Mouse (Mus musculus) heart, adult 2 months (tissue): ENCODE data around the gene Fam228a. TPM values are rescaled to one million over a fixed set of nuclear protein-coding genes. Genes with fewer than 3 reads are reported as not detected.
"Not testable (repeated sequence)": the region's sequence is repeated elsewhere in the genome, so short reads cannot be mapped to it uniquely, and the experiment has no call there.

Experiments
- DNase-seq, 2 experiments: peaks; one replicate each; pipeline ENCODE4 v3.0.0; 2021
- H3K27ac ChIP-seq: fragments of 200-600 bp; 2 replicates; pipeline ENCODE4 v1.8.1; 2022
- H3K27me3 ChIP-seq: fragments of 200-500 bp; 2 replicates; pipeline ENCODE4 v1.6.1; 2012; ENCODE audit warnings: mild to moderate bottlenecking, low read length, inconsistent platforms, mixed read lengths; ENCODE audit not compliant: control insufficient read depth, insufficient read depth
- H3K36me3 ChIP-seq: fragments of 200-500 bp; 2 replicates; pipeline ENCODE4 v1.6.1; 2012; ENCODE audit warnings: low read length, inconsistent platforms; ENCODE audit not compliant: control insufficient read depth, insufficient read depth
- H3K4me1 ChIP-seq: fragments of 200-500 bp; 2 replicates; pipeline ENCODE4 v1.6.1; 2011; ENCODE audit warnings: low read length; ENCODE audit not compliant: control insufficient read depth, insufficient read depth
- H3K4me3 ChIP-seq: fragments of 200-600 bp; 2 replicates; pipeline ENCODE4 v1.8.1; 2022
- H3K79me2 ChIP-seq: fragments of 200-500 bp; replicated peaks from 2 replicates; pipeline ENCODE4 v1.6.1; 2012; ENCODE audit warnings: mild to moderate bottlenecking, inconsistent platforms, low read length, moderate library complexity, mixed read lengths; ENCODE audit not compliant: control insufficient read depth, insufficient read depth
- H3K9ac ChIP-seq: fragments of 200-500 bp; 2 replicates; pipeline ENCODE4 v1.6.1; 2012; ENCODE audit warnings: low read depth, mild to moderate bottlenecking, control low read depth, inconsistent platforms, low read length, mixed read lengths
- CTCF ChIP-seq: fragments of 200-600 bp; IDR thresholded peaks from 2 replicates; pipeline ENCODE4 v1.8.1; 2022; ENCODE audit warnings: antibody characterized with exemption, mild to moderate bottlenecking, moderate library complexity
- EP300 ChIP-seq: fragments of 200-500 bp; IDR thresholded peaks from 2 replicates; pipeline ENCODE4 v1.6.1; 2011; ENCODE audit warnings: low read depth, low read length, control low read depth; ENCODE audit not compliant: insufficient read depth
- POLR2A ChIP-seq: fragments of 200-500 bp; IDR thresholded peaks from 2 replicates; pipeline ENCODE4 v1.6.1; 2011; ENCODE audit warnings: mild to moderate bottlenecking, low read depth, low read length, control low read depth; ENCODE audit not compliant: insufficient read depth
- WGBS: fragments of 180-500 bp; shearing (Covaris S2); methylation state at CpG from one replicate; pipeline ENCODE4 v1.1.7; 2018; 5-methylcytosine and 5-hydroxymethylcytosine counted together
- intact Hi-C: fragments of 180-260 bp; cut with DNase I; formaldehyde crosslinking; loops from one replicate; pipeline ENCODE4 v1.15.1; 2025
- polyA plus RNA-seq: library from polyadenylated mRNA; depleted of rRNA; stranded (reverse); fragments of >200 nt; gene quantifications from 2 replicates; pipeline ENCODE4 v1.2.3, GENCODE M21; 2012
- total RNA-seq, 2 experiments: library from RNA; stranded (reverse); gene quantifications; 2 replicates each; pipeline ENCODE4 v1.2.3; 2021

Gene Fam228a
- total and polyA plus RNA-seq, 3 experiments = 0.06 TPM; not detected in 2

- no peak overlapping the region for H3K9ac ChIP-seq
- no peak overlapping the region for H3K27ac ChIP-seq
- H3K4me3 ChIP-seq = no peak overlapping the region
- TF ChIP-seq CTCF = no peak
- TF ChIP-seq EP300 = no peak
- H3K27me3 ChIP-seq = no peaks in the 10 kb centered on the region
- no peak for DNase-seq
- H3K4me1 ChIP-seq = no peaks in the 10 kb centered on the region
- no peaks in the 10 kb centered on the region for H3K79me2 ChIP-seq
- intact Hi-C loops = no loop called here
- H3K36me3 ChIP-seq = no peaks in the 10 kb centered on the region
- WGBS = 87% methylated on average over 10 of the region's 10 CpGs
Measured at GRCm38 (mm10) chr12:4706901-4707300, 31.3 kb downstream of the Fam228a start.

DNA sequence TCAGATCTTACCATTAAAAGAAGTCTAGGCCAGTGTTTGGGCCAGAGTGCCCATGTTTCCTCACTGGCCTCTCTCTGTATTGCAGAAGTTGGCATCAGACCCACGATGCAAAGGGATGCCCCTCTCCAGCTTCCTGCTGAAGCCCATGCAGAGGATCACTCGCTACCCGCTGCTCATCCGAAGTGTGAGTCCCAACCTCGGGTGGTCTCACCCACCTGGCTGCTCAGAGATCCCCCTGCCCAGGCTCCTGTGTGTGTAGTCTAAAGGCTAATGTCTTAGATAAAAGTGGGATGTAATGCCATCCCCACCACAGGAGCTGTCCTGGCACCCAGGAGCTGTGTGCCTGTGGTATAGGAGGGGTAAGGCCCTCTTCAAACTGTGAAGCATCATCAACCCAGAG, 32.1 kb downstream of the Fam228a start:
- no peak for DNase-seq
- TF ChIP-seq CTCF (no peak), EP300 (no peak), POLR2A (no peak)
- Histone ChIP-seq H3K79me2 (no peaks in the 10 kb centered on the region), H3K36me3 (no peaks in the 10 kb centered on the region), H3K27ac (no peak overlapping the region), H3K27me3 (no peaks in the 10 kb centered on the region), H3K4me1 (no peaks in the 10 kb centered on the region), H3K9ac (no peak overlapping the region), H3K4me3 (no peak overlapping the region)
- WGBS = 91% methylated on average over 5 of the region's 5 CpGs
- intact Hi-C loops = no loop called here

DNA sequence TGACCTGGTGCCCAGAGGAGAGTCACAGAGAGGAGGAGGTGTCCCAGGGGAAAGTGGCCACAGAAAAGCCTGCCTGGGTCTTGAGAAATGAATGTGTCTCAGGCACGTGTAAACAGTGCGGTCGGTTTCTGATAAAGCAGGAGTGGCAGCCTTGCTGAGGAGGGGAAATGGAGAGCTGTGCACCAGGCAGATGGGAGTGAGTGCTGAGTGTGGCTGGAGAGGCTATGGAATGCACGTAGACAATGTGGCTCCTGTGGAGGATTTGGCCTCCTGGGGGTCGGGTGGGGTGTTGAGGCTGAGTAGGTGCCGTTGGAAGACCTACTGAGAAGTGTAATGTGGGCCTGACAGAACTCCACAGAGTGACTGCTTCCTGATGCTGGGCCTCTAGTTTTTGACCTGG, 32.6 kb downstream of the Fam228a start:
- intact Hi-C loops, H3K9ac ChIP-seq, DNase-seq, H3K4me3 ChIP-seq, H3K27me3 ChIP-seq, H3K27ac ChIP-seq, H3K4me1 ChIP-seq, H3K36me3 ChIP-seq, H3K79me2 ChIP-seq: not testable (repeated sequence)
- 66% methylated on average over 6 of the region's 6 CpGs for WGBS

GRCm38 (mm10) chr12:4694534-4694933, 43.7 kb downstream of the Fam228a start:
- H3K9ac ChIP-seq = no peak overlapping the region
- no peaks in the 10 kb centered on the region for H3K4me1 ChIP-seq
- 100% methylated on average over 1 of the region's 1 CpGs for WGBS
- no peaks in the 10 kb centered on the region for H3K79me2 ChIP-seq
- no peaks in the 10 kb centered on the region for H3K27me3 ChIP-seq
- H3K27ac ChIP-seq = no peak overlapping the region
- no peaks in the 10 kb centered on the region for H3K36me3 ChIP-seq
- intact Hi-C loops = no loop called here
- DNase-seq = no peak
- no peak for TF ChIP-seq POLR2A
- no peak for TF ChIP-seq CTCF
- TF ChIP-seq EP300 = no peak
- no peak overlapping the region for H3K4me3 ChIP-seq

GRCm38 (mm10) chr12:4691193-4691592, 47.0 kb downstream of the Fam228a start:
- no peaks in the 10 kb centered on the region for H3K79me2 ChIP-seq
- intact Hi-C loops = no loop called here
- H3K9ac ChIP-seq = no peak overlapping the region
- 96% methylated on average over 3 of the region's 3 CpGs for WGBS
- no peak for DNase-seq
- H3K4me3 ChIP-seq = no peak overlapping the region
- no peaks in the 10 kb centered on the region for H3K27me3 ChIP-seq
- H3K36me3 ChIP-seq = no peaks in the 10 kb centered on the region
- no peaks in the 10 kb centered on the region for H3K4me1 ChIP-seq
- TF ChIP-seq POLR2A = no peak
- no peak for TF ChIP-seq EP300
- TF ChIP-seq CTCF = no peak
- H3K27ac ChIP-seq = no peak overlapping the region

- Histone ChIP-seq H3K27me3 (no peaks in the 10 kb centered on the region), H3K36me3 (no peaks in the 10 kb centered on the region), H3K79me2 (no peaks in the 10 kb centered on the region), H3K9ac (no peak overlapping the region), H3K4me3 (no peak overlapping the region), H3K4me1 (no peaks in the 10 kb centered on the region), H3K27ac (no peak overlapping the region)
- WGBS = 96% methylated on average over 14 of the region's 14 CpGs
- intact Hi-C loops = no loop called here
- DNase-seq = no peak
- TF ChIP-seq POLR2A (no peak), EP300 (no peak), CTCF (no peak)
Measured at GRCm38 (mm10) chr12:4689341-4689740, 48.9 kb downstream of the Fam228a start.

- WGBS = 92% methylated on average over 2 of the region's 2 CpGs
- TF ChIP-seq POLR2A (no peak), CTCF (no peak), EP300 (no peak)
- Histone ChIP-seq H3K4me1 (no peaks in the 10 kb centered on the region), H3K4me3 (no peak overlapping the region), H3K79me2 (no peaks in the 10 kb centered on the region), H3K36me3 (no peaks in the 10 kb centered on the region), H3K27me3 (no peaks in the 10 kb centered on the region), H3K27ac (no peak overlapping the region), H3K9ac (no peak overlapping the region)
- no peak for DNase-seq
- intact Hi-C loops = no loop called here
Measured at GRCm38 (mm10) chr12:4688386-4688785, 49.8 kb downstream of the Fam228a start.
